Mouse (Mus musculus): ENCODE data around the gene Bcl10. TPM values are rescaled to one million over a fixed set of nuclear protein-coding genes. Genes with fewer than 3 reads are reported as not detected.

Gene Bcl10
- 89.6 to 98.4 TPM (median 91.3 TPM) in 4 replicates for total RNA-seq (2023)

GRCm38 (mm10) chr3:145922019-145922854, at the start of gene Bcl10:
TSS of gene Bcl10 (plus strand) at chr3:145922804.

GRCm38 (mm10) chr3:145937505-145938404, 15.2 kb downstream of the Bcl10 start, which contains the start of gene 2410004B18Rik:
TSS of gene 2410004B18Rik (plus strand) at chr3:145938014.

Other genes starting within 250 kb of the Bcl10 start
- not detected in 4 replicates for gene Ddah1, start 164.1 kb upstream of the Bcl10 start, total RNA-seq (2023)
- gene 2410004B18Rik, start 15.2 kb downstream of the Bcl10 start, total RNA-seq (2023) = 41.0 to 60.8 TPM (median 44.4 TPM) in 4 replicates
- 0.16 TPM in 1 of 4 replicates, not detected in the others for gene Syde2, start 65.1 kb downstream of the Bcl10 start, total RNA-seq (2023)
- not detected in 4 replicates for gene Wdr63, start 185.3 kb downstream of the Bcl10 start, total RNA-seq (2023)
- gene Mcoln3, start 194.6 kb downstream of the Bcl10 start, total RNA-seq (2023) = 3.8 to 7.6 TPM (median 4.9 TPM) in 4 replicates
- gene Mcoln2, start 227.0 kb downstream of the Bcl10 start, total RNA-seq (2023) = 27.0 to 40.7 TPM (median 36.9 TPM) in 4 replicates

Measured in B cell, adult 62 days (primary cell).